ENCODE assay signal across 12 mouse cellular contexts in genomic region chr14:32249616-32250015, GRCm38 (mm10).
"Had no signal": no experiment of that assay in that cellular context is flagged by ENCODE, and none has a peak within 500 bp of the region (broad histone marks: within the 10 kb centered on the region; RNA-seq: fewer than 3 reads in every experiment).

No protein-coding gene starts in this region.

- ATAC-seq: hindbrain, embryonic 16.5 days; inflammation-experienced regulatory T-cells, adult 6 months; midbrain, embryonic 13.5 days had no signal

- H3K27me3 ChIP-seq: limb, embryonic 12.5 days; midbrain, embryonic 13.5 days; neural tube, embryonic 15.5 days had no signal

- H3K4me3 ChIP-seq: layer of hippocampus, adult 2 months; limb, embryonic 12.5 days; midbrain, embryonic 13.5 days; neural tube, embryonic 15.5 days had no signal

- H3K9me3 ChIP-seq: limb, embryonic 12.5 days; midbrain, embryonic 13.5 days; neural tube, embryonic 15.5 days had no signal

- H3K9ac ChIP-seq: limb, embryonic 12.5 days; liver, embryonic 14.5 days; midbrain, embryonic 13.5 days; neural tube, embryonic 15.5 days had no signal

- DNase-seq: liver; lung, adult 18-20 months; lung, postnatal 36 days; right cerebral cortex, adult 18-20 months; thymus, postnatal 4 days had no signal

- H3K27ac ChIP-seq: layer of hippocampus, adult 2 months; limb, embryonic 12.5 days; liver, embryonic 14.5 days; midbrain, embryonic 13.5 days; neural tube, embryonic 15.5 days had no signal

- H3K4me1 ChIP-seq: limb, embryonic 12.5 days had no signal

- H3K4me2 ChIP-seq: limb, embryonic 12.5 days; midbrain, embryonic 13.5 days; neural tube, embryonic 15.5 days had no signal
